Mouse (Mus musculus) limb, embryonic 15.5 days (tissue): ENCODE measurements at regions not wholly inside any gene's neighbourhood (a gene's known extent, or its start where the extent isn't known, plus 50 kb on each side); places are given as distances from the start of the nearest gene placed in this dataset.

Experiments used
- ATAC-seq: fragments of 200-750 bp; cut with Nextera tagmentation; 2 replicates; pipeline ENCODE4 v1.8.0; 2017; ENCODE audit warnings: low read depth, moderate TSS enrichment; ENCODE audit not compliant: insufficient number of reproducible peaks, low FRiP score, low TSS enrichment
- H3K27ac ChIP-seq: fragments of 300-500 bp; sonication (generic); 2 replicates; pipeline ENCODE4 v1.5.1; 2015; ENCODE audit warnings: moderate library complexity, mild to moderate bottlenecking, inconsistent platforms
- H3K27me3 ChIP-seq: fragments of 300-500 bp; sonication (generic); 2 replicates; pipeline ENCODE4 v1.6.1; 2015; ENCODE audit warnings: inconsistent platforms
- H3K36me3 ChIP-seq: fragments of 300-500 bp; sonication (generic); 2 replicates; pipeline ENCODE4 v1.6.1; 2015; ENCODE audit warnings: inconsistent platforms
- H3K4me1 ChIP-seq: fragments of 300-500 bp; sonication (generic); 2 replicates; pipeline ENCODE4 v1.6.1; 2015; ENCODE audit warnings: inconsistent platforms
- H3K4me2 ChIP-seq: fragments of 300-500 bp; sonication (generic); 2 replicates; pipeline ENCODE4 v1.6.1; 2015; ENCODE audit warnings: mild to moderate bottlenecking, inconsistent platforms
- H3K4me3 ChIP-seq: fragments of 300-500 bp; sonication (generic); 2 replicates; pipeline ENCODE4 v1.5.1; 2015; ENCODE audit warnings: mild to moderate bottlenecking, inconsistent platforms
- H3K9ac ChIP-seq: fragments of 300-500 bp; sonication (generic); 2 replicates; pipeline ENCODE4 v1.6.1; 2015; ENCODE audit warnings: inconsistent platforms
- H3K9me3 ChIP-seq: fragments of 300-500 bp; sonication (generic); 2 replicates; pipeline ENCODE4 v1.6.1; 2016; ENCODE audit warnings: inconsistent platforms
- WGBS: fragments of 180-500 bp; shearing (Covaris S2); methylation state at CpG from one replicate; pipeline ENCODE4 v1.1.7; 2015; 5-methylcytosine and 5-hydroxymethylcytosine counted together

DNA sequence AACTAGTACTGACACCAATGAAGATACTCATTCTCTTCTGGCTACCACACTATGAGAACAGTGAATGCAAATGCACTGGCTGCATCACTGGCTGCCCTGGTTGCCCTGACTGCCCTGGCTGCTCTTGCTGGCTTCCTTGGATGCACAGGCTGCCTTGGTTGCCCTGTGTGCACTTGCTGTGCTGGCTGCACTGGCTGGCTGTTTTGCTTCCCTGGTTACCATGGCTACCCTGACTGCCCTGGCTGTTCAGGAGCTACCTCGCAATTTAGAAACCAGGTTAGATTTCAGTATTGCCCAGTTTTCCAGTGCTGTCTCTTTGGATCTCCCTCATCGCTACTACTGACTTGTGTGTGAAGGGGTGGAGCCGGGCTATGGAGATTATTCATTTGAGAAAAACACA, 175.7 kb downstream of the Fat4 start:
- Histone ChIP-seq H3K4me3 (no peak overlapping the region), H3K4me1 (no peaks in the 10 kb centered on the region), H3K9me3 (no peaks in the 10 kb centered on the region), H3K27me3 (no peaks in the 10 kb centered on the region), H3K9ac (no peak overlapping the region), H3K27ac (no peak overlapping the region), H3K36me3 (no peaks in the 10 kb centered on the region), H3K4me2 (no peak overlapping the region)
- ATAC-seq = no peak
- WGBS = 65% methylated on average over 3 of the region's 3 CpGs

DNA sequence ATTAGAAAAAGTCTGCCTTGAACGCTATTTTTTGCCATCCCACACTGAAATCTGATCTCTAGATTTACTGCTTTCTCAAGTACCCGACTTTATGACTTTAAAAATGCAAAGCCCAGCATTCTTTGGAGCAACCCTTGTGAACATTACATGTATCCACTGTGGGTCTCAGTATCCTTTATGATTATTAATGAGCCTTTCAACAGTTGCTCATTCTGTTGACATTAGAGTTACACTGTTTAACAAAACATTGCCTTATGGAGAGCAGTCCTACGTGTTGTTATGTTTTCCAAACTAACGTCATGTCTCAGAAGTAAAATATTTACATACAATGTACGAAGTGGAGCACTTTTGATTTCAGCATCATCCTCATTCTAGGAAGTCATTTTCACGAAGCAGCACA, 178.7 kb downstream of the Fat4 start:
- no peak for ATAC-seq
- 44% methylated on average over 6 of the region's 6 CpGs for WGBS
- no peak overlapping the region for H3K27ac ChIP-seq

DNA sequence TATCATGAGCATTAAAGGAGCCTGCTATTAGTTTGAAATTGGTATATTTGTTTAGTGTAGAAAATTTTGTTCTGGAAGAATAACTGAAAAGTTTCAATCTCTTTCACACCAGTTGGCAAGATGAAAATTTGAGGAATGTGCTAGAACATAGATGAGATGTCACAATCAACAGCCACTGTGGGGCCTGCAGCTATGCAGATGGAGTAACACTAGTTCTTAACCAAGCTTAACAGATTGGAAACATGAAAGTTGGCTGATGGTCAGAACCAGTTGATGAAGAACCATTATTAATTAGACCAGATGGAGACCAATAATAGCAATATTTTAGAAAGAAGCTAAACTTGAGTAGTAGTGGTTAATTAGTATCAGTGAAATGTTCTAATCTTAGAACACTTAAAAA, 182.3 kb downstream of the Fat4 start:
- Histone ChIP-seq H3K9ac (no peak overlapping the region), H3K4me3 (no peak overlapping the region), H3K4me1 (no peaks in the 10 kb centered on the region), H3K27me3 (no peaks in the 10 kb centered on the region), H3K36me3 (no peaks in the 10 kb centered on the region), H3K27ac (no peak overlapping the region), H3K4me2 (no peak overlapping the region), H3K9me3 (no peaks in the 10 kb centered on the region)
- ATAC-seq = no peak

More for the DNA sequence above, 178.7 kb downstream of the Fat4 start:
- H3K4me3 ChIP-seq = no peak overlapping the region
- H3K9ac ChIP-seq = no peak overlapping the region
- H3K36me3 ChIP-seq = no peaks in the 10 kb centered on the region
- H3K27me3 ChIP-seq = no peaks in the 10 kb centered on the region
- no peaks in the 10 kb centered on the region for H3K4me1 ChIP-seq
- no peak overlapping the region for H3K4me2 ChIP-seq
- no peaks in the 10 kb centered on the region for H3K9me3 ChIP-seq

DNA sequence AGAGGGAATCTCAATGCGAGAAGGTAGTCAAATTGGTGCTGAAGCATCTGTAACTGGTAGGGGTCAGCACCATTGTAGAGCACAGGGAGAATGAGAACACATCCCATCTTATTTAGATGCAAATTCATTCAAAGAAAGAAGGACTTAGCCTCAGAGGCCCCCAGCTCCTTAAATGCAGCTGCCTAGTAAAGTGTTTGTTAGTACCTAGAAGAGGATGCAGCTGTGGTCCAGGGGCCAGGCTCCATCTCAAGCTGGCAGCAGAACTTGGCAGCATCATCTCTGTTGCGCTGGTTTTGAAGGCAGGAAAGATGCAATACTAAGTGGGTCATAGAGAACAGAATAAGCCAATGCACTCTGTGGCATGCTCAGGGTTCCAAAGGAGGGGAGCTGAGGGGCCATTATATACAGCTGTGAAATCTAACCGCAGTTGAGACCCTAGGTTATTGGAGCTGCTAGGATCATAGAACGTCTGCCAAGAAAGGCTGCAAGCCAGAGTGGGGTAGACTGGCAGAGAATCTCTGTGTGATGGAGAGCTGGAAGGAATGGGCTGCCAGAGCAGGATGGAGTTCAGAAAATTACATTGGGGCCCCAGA, 196.0 kb downstream of the Fat4 start:
- WGBS = 59% methylated on average over 4 of the region's 4 CpGs
- ATAC-seq = no peak

DNA sequence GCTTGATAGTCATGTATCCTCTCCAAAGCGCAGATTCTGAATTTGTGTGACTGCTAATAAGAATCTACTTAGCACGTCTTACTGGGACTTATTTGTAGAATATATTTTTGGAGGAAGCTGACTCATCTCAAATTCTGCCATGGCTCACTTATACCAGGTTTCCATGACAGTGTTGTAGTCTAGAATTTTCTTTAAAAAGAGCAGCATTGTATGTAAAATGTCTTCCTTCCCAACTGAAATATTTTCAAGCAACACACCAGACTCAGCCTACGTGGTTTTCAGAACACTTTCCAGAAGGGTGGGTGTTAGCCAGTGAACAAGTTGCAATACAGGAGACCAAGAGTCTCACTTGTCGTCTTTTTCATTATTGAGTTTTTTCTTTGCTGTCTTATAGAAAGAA, 202.2 kb downstream of the Fat4 start:
- ATAC-seq = no peak
- H3K4me1 ChIP-seq = no peaks in the 10 kb centered on the region
- WGBS = 85% methylated on average over 4 of the region's 4 CpGs
- no peaks in the 10 kb centered on the region for H3K36me3 ChIP-seq
- no peaks in the 10 kb centered on the region for H3K27me3 ChIP-seq
- no peak overlapping the region for H3K9ac ChIP-seq
- H3K27ac ChIP-seq = no peak overlapping the region
- no peaks in the 10 kb centered on the region for H3K9me3 ChIP-seq
- H3K4me3 ChIP-seq = no peak overlapping the region
- no peak overlapping the region for H3K4me2 ChIP-seq

More for the DNA sequence above, 196.0 kb downstream of the Fat4 start:
- Histone ChIP-seq H3K4me1 (no peaks in the 10 kb centered on the region), H3K4me2 (no peak overlapping the region), H3K9me3 (no peaks in the 10 kb centered on the region), H3K36me3 (no peaks in the 10 kb centered on the region), H3K27ac (no peak overlapping the region), H3K27me3 (no peaks in the 10 kb centered on the region), H3K4me3 (no peak overlapping the region), H3K9ac (no peak overlapping the region)

DNA sequence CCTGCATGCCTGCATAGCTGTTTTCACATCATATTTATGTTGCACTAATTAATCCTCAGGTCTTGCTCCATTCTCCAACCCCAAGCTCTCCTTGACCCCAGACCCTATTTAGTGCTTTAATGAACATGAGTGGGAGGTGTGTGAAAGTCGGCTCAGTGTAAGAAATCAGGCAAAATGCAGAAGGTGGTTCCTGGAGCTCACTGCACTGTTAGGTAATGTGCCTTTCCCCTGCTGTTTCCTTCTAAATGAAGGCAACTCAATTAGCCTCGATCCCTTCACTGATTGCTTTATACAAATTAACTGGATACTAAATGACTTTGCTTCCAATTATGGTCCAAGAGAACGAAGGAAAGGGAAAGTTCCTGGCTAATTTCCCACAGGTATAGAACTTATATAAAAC, 215.6 kb downstream of the Fat4 start:
- H3K27ac ChIP-seq = no peak overlapping the region
- H3K27me3 ChIP-seq = no peaks in the 10 kb centered on the region
- no peak overlapping the region for H3K4me3 ChIP-seq
- H3K36me3 ChIP-seq = no peaks in the 10 kb centered on the region
- no peak overlapping the region for H3K4me2 ChIP-seq
- no peaks in the 10 kb centered on the region for H3K4me1 ChIP-seq
- WGBS = 67% methylated on average over 3 of the region's 3 CpGs
- H3K9ac ChIP-seq = no peak overlapping the region
- no peak for ATAC-seq
- no peaks in the 10 kb centered on the region for H3K9me3 ChIP-seq

DNA sequence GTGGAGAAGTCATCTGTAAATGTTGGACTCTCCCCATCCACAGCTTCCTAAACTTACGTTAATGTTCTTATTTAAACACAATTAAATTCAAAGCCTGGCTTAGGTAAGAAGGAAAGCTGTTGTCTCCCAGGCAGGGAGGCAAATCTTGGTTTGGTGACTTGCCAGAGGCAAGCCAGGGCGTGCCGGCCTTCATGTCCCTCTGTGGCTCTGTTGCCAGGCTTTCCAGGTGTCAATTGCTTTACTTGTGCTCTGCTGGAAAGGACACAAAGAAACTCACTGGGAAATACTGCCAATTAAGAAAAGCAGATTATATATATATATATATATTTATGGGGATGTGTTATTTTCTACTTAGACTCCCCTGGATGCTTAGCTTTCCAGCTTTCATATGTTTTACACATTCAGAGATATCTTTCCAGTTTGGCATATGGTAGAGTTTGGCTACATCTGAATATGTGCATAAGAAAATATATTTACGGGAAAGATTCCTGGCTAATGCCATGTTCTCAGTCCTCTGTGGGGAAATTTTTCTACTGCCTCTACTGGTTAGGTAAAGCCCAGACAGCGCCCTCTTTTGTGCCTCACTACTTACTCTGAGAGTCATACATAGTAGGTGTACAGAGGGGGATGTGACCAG, 223.1 kb downstream of the Fat4 start:
- 56% methylated on average over 5 of the region's 5 CpGs for whole genome bisulfite sequencing
- Histone ChIP-seq H3K4me1 (0 out of 2 replicates have a peak, but pooled peaks cover 4% of the 10 kb centered on the region), H3K4me3 (no peak overlapping the region), H3K27ac (no peak overlapping the region; the same call in 1 of the 2 replicates), H3K4me2 (no peak overlapping the region), H3K9ac (no peak overlapping the region), H3K9me3 (no peaks in the 10 kb centered on the region), H3K36me3 (no peaks in the 10 kb centered on the region), H3K27me3 (no peaks in the 10 kb centered on the region)
- 0 out of 2 replicates have a peak, but pooled peaks have one; percentile 44 for ATAC-seq

DNA sequence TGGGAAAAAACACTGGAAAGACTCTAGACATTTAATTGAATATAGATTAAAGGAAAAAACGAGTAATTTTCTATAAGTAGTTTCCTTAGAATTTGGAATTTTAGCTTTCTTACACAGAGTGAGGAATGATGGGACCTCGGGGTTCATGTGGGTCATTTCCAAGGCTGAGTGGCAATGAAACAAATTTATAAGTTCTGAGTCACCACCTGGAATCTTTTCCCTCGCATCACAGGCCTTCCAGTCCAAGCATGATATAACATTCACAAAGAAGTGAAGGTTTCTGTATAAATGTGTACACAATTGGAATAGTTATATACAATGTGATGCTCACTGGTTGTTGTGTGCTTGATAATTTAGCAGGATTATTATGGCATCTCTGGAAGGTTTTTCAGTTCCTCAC, 227.3 kb downstream of the Fat4 start:
- no peak overlapping the region for H3K27ac ChIP-seq
- ATAC-seq = no peak
- H3K4me1 ChIP-seq = 0 out of 2 replicates have a peak, but pooled peaks cover 4% of the 10 kb centered on the region
- no peaks in the 10 kb centered on the region for H3K36me3 ChIP-seq
- 57% methylated on average over 3 of the region's 3 CpGs for WGBS
- H3K4me2 ChIP-seq = no peak overlapping the region
- no peaks in the 10 kb centered on the region for H3K27me3 ChIP-seq
- no peak overlapping the region for H3K4me3 ChIP-seq
- no peak overlapping the region for H3K9ac ChIP-seq
- H3K9me3 ChIP-seq = no peaks in the 10 kb centered on the region

DNA sequence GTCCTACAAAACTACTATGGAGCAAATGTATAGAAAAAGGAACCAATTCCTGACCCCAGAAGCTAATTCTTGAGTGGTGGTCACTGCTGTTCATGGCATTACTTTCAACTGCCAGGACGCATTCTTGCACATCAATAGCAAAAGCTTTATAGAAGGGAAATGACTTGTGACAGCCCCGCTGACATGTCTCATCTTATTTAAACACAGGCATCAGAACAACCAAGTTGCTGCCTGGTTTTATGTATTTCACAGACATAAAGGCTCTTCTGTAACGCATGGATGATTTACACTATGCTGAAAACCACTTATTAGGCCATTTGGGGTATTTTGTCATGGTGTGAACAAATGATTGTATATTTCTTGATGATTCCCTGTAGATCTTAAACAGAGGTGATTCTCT, 228.1 kb downstream of the Fat4 start:
- Histone ChIP-seq H3K9ac (no peak overlapping the region), H3K36me3 (no peaks in the 10 kb centered on the region), H3K4me1 (no peaks in the 10 kb centered on the region), H3K4me3 (no peak overlapping the region), H3K27ac (no peak overlapping the region), H3K4me2 (no peak overlapping the region), H3K27me3 (no peaks in the 10 kb centered on the region), H3K9me3 (no peaks in the 10 kb centered on the region)
- 75% methylated on average over 3 of the region's 3 CpGs for WGBS
- no peak for ATAC-seq

DNA sequence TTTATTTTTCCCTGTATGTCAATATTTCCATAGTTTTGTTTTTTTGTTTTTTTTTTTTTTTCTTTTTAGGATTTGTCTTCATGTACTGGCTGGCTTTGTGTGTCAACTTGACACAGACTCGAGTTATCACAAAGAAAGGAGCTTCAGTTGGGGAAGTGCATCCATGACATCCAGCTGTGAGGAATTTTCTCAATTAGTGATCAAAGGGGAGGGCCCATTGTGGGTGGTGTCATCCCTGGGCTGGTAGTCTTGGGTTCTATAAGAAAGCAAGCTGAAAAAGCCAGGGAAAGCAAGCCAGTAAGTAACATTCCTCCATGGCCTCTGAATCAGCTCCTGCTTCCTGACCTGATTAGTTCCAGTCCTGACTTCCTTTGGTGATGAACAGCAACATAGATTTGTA, 228.7 kb downstream of the Fat4 start:
- H3K27me3 ChIP-seq = no peaks in the 10 kb centered on the region
- H3K4me3 ChIP-seq = no peak overlapping the region
- no peak for ATAC-seq
- H3K36me3 ChIP-seq = no peaks in the 10 kb centered on the region
- H3K9me3 ChIP-seq = no peaks in the 10 kb centered on the region
- H3K4me2 ChIP-seq = no peak overlapping the region
- no peaks in the 10 kb centered on the region for H3K4me1 ChIP-seq
- no peak overlapping the region for H3K27ac ChIP-seq
- H3K9ac ChIP-seq = no peak overlapping the region
- WGBS = 43% methylated on average over 1 of the region's 1 CpGs

DNA sequence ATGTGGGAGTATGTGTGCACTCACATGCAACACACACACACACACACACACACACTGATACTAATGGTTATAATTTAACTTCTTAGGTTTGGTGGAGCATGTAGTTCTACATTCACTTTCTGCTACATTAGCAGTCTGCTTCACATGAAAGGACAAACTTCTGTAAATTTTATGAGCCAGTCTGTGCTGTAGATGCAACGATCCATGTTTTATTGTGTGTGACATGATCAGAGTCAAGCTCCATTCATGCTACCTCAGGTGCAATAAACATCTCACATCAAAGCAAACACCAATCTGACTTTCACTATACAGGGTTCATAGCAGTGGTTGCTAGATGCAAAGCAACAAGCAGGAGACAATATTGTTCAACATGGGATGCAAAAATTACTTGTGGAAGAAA, 235.5 kb downstream of the Fat4 start:
- Histone ChIP-seq H3K9me3 (0 out of 2 replicates have a peak, but pooled peaks cover 4% of the 10 kb centered on the region), H3K9ac (no peak overlapping the region), H3K4me3 (no peak overlapping the region), H3K4me2 (no peak overlapping the region), H3K4me1 (no peaks in the 10 kb centered on the region), H3K27ac (no peak overlapping the region), H3K36me3 (no peaks in the 10 kb centered on the region), H3K27me3 (no peaks in the 10 kb centered on the region)
- no peak for ATAC-seq
- 29% methylated on average over 1 of the region's 1 CpGs for WGBS

DNA sequence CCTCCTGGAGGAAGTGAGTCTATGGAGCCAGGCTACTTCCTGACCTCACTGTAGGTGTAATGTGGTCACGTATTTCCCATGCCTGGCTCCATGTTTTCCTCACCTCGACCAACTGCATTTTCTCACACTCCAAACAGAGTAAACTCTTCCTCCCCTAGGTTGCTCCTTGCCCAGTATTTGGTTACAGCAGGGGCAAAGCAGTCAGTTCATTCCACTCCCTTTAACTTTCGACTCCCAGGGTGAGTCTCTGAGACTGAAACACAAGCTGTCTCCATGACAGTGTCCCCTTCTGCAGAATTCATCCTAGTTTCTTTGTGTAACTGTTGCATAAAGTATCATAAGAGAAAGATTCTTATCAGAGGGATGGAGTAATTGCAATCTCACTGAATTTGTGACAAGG, 243.8 kb downstream of the Fat4 start:
- 82% methylated on average over 3 of the region's 3 CpGs for WGBS
- no peak overlapping the region for H3K9ac ChIP-seq
- no peak for ATAC-seq
- H3K4me1 ChIP-seq = no peaks in the 10 kb centered on the region
- no peaks in the 10 kb centered on the region for H3K36me3 ChIP-seq
- no peak overlapping the region for H3K27ac ChIP-seq
- H3K27me3 ChIP-seq = no peaks in the 10 kb centered on the region
- H3K4me2 ChIP-seq = no peak overlapping the region
- no peak overlapping the region for H3K4me3 ChIP-seq
- H3K9me3 ChIP-seq = 0 out of 2 replicates have a peak, but pooled peaks cover 4% of the 10 kb centered on the region
